Mouse (Mus musculus): ENCODE measurements around the gene Eif3b.

Eif3b gene

GRCm38 (mm10) chr5:140418489-140419441, at the start of gene Eif3b:
Gene Eif3b, plus strand, starts transcription at chr5:140419328.
- DNase-seq (ENCODE audit: low read depth, low spot score) = peak; percentile 76

GRCm38 (mm10) chr5:140369466-140369865, 49.7 kb upstream of the Eif3b start:
- DNase-seq (ENCODE audit: low read depth, low spot score) = no peak

DNA sequence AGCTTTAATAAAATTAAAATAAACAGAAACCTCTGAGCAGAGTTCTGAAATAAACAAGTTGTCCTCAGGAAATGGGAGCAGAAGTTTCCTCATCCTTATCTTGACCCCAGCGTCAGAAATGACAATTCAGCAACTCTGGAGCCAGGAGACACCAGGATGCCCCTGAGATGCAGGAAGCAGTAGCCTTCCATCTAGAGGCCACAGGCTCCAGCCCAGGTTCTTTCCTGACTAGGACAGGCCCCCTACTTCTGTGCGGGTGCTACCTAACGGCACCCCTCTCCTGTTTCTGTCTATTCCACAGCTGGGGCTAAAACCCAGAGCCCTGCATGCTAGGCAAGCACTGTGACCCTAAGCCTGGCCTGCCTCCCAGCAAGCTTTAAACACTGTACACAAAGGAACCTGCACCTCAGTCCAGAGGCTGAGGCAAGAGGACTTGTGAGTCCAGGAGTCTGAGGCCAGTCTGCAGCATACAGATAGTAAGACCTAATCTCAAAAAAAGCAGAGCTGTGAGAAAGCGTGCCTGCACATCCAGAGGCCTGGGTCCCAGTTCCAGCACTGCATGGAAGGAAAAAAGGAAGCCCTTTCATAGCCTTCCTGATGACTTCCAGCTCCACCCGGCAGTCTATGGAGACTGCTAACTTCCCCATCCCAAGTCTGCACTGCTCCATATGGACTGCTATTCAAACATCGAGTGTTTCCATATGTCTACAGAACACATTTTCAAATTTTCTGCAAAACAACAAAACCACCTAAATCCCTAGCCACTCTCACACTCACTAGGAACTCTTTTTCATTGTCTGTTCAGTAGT, 48.5 kb upstream of the Eif3b start:
- no peak for DNase-seq (ENCODE audit: low read depth, low spot score)

DNA sequence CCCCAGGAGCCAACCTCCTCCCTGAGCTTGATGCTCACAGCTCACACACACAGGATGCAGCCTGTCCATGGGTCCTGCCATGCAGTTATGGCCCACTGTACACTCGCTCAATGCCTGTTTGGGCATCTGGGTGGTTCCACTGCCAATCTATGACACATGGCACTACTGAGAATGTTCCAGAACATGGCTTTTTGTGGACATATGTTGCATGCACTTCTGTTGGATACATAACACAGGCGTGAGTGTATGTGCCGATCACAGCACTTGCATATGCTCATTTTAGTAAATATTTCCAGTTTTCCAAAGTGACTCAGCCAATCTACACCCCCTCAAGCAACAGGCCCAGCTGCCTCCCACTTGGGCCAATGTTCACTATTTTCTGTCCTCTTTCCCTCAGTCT, 47.5 kb upstream of the Eif3b start:
- DNase-seq (ENCODE audit: low read depth, low spot score) = no peak

DNA sequence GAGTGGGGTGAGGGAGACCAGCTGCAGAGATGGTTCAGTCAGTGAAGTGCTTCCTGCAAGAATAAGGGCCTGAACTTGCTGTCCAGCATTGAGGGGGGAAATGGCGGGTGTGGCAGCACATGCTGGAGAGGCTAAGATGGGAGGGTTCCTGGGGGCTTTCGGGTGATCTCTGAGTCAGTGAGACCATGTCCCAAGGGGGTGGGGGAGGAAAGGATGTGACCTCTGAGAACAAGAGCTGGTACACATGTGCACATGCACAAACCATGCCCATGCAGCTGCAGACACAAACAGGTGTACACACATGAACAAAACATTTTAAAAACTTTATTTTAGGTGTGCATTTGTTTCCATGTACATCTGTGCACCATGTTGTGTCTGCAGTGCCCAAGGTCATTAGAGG, 45.4 kb upstream of the Eif3b start:
- no peak for DNase-seq (ENCODE audit: low read depth, low spot score)

DNA sequence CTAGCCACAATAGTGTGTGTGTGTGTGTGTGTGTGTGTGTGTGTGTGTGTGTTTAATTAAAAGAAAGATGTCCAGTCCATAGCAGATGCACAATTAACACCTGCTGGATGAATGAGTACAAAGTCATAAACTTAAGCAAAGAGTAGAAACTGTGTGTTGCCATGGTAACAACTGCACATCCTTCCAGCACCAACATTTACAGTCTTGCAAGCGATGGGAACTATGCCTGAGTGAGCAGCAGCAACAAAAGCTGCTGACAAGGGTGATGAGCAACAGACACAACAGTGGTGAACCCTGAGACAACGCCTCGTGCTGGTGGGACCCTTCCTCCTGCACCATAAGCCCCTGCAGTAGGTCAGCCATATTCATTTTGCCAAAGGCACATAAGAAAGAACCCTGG, 44.9 kb upstream of the Eif3b start:
- no peak for DNase-seq (ENCODE audit: low read depth, low spot score)

- no peak for DNase-seq (ENCODE audit: low read depth, low spot score)
These were observed 43.8 kb upstream of the Eif3b start for GRCm38 (mm10) chr5:140375249-140375829.

DNA sequence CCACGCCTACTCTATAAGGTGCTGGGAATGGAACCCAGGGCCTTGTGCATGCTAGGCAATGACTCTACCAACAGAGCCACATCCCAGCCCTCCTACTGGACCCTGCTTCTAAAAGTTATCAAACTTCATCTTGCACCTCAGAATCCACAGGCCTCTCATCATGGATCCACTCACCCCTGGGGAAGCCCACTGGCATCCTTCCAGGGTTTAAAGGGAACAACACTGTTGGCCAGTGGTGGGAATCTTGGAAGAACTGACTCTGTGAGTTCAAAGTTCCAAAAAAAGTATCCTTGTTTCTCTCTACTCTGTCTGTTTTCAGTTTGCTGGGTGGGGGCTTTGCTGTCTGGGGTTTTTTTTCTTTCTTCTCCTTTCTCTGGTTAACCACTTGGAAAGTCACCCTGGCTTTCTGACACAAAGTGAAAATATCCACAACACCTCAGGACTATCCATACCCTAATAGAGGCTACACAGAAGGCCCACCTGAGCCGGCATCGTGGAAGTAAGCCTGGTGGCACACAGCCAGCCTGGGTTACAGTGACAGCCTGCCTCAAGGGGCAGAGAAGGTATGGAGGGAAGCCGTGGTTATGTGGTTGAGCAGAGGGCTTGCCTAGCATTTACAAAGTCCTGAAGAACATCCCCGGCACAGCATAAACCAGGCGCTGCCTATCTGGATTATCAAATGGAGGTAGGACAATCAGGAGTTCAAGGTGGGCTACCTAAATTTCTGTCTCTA, 40.8 kb upstream of the Eif3b start:
- no peak for DNase-seq (ENCODE audit: low read depth, low spot score)

DNA sequence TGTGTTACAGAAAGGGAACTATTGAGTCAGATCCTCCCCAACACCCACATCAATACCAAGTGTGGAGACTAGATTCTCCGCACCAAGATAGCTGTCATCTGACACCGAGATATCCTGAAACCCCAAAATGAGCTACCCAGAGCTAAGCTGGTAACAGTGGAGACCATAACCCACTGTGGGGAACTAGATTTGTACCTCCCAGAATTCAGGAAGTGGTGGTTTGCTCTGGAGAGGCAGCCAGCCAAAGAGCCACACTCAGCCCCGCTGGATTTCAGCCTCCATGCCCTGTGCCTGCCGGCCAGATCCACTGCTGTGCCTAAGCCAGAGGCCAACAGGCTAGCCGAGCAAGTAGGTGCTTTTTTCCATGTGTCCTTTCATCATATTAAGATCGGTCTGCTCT, 39.8 kb upstream of the Eif3b start:
- no peak for DNase-seq (ENCODE audit: low read depth, low spot score)

- DNase-seq (ENCODE audit: low read depth, low spot score) = no peak
These were observed 38.0 kb upstream of the Eif3b start for GRCm38 (mm10) chr5:140381156-140381555.

GRCm38 (mm10) chr5:140382688-140383087, 36.4 kb upstream of the Eif3b start:
- no peak for DNase-seq (ENCODE audit: low read depth, low spot score)

DNA sequence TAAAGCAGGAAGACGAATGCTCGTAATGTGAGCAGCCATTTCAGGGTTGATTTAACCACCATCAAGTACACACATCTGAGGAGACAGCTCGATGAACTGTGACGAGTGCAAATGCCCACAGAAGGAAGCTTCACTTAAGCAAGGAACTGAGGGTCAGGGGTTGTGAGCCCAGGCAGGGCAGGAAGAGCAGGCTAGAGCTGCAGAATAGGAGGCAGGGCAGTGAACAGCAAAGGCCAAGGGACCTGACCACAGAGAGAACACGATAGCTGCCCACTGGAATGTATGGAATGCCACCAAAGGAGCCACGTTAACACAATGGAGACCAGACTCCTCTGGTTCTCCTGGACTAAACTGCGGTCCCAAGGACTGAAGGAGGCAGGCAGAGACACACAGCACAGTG, 35.6 kb upstream of the Eif3b start:
- no peak for DNase-seq (ENCODE audit: low read depth, low spot score)

- DNase-seq (ENCODE audit: low read depth, low spot score) = no peak
These were observed 34.7 kb upstream of the Eif3b start for GRCm38 (mm10) chr5:140384462-140384861.

DNA sequence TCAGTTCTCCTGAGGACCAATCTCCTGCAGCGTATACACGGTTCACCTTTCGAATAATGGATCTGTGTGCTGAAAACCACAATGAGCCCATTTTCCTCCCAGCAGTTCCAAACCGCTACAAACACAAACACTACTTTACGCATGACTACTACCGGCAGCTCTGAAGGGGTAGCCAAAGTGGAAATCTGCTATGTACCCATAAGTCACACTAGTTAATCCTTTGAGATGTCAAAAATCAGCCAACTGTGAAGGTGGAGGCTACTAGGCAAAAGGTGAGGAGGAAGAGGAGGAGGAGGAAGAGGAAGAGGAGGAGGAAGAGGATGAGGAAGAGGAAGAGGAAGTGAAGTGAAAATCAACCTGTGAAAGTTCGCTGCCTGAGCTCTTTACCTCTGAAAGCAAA, 31.9 kb upstream of the Eif3b start:
- DNase-seq (ENCODE audit: low read depth, low spot score) = no peak

DNA sequence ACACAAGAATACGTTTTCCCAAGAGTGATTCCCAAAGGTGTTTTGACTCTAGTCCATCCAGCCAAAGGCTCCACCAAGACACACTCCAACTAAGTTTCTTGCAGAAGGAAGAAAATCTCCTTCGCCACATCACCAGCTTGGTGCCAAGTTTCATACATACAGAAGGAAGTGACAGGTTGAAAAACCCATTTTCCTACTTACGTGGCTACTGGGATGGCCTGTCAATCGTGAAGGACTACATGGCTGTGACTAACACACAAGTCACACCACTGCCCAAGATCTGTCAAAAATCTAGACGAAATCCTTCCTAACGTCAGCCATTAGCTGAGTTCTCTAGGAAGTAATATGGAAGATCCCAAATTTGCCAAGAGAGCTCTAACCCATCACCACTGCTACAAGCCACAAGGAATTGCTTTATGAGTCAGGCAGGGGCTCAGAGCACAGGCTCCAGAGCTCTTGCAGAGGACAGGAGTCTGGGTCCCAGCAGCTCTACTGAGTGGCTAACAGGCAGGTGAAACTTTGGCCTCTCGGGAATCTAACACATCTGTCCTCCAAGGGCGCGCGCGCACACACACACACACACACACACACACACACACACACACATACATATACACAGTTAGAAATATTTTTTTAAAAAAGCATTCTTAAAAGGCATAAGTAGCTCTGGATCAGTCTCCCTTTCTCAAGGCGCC, 31.2 kb upstream of the Eif3b start:
- no peak for DNase-seq (ENCODE audit: low read depth, low spot score)

DNA sequence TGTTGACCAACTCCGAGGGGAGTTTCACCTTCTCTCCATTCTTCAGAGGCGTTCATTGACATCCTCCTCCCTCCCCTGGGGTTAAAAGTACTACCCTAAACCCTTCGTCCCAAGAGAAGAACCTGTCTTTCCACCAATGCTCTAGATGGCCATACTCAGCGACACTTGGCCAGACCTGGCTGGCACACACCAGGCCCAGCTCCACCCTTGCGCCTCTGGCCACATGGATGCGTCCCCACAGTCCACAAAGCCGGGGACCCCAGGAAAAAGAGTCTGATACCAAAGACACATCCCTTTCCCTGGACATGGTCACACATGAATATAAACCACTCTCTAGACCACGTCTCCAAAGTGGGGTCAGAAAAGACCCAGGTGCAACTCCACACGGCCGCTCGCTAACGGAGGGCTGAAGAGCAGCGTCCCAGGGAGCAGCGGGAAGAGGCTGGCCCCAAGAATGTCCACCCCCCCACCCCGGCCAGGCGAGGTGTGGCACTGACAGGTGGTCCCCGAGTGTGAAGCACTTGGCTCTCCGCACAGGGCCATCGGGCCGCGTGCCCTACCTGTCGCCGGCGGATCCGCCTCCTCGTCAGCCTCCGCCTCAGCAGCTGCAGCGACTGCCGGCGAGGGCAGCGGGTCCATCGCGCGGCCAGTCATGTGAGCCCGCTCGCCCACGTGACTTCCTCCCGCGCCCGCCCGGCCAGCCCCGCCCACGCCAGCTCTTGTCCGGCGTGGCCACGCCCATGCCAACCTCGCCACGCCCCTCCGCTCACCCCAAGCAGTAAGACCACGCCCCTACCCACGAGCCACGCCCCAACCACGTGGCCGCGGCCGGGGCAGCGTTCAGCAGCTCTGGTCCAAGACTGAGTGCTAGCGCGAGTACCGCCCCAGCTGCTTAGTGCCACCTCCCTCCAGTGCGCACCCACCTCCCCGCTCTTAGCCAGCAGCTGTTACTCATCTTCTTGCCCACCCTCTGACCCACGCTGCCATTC, 30.2 kb upstream of the Eif3b start, which contains the start of gene Snx8:
Snx8 (minus strand) TSS at position 675 of the 989 bp plus-strand sequence.
- DNase-seq (ENCODE audit: low read depth, low spot score) = peak; percentile 93

DNA sequence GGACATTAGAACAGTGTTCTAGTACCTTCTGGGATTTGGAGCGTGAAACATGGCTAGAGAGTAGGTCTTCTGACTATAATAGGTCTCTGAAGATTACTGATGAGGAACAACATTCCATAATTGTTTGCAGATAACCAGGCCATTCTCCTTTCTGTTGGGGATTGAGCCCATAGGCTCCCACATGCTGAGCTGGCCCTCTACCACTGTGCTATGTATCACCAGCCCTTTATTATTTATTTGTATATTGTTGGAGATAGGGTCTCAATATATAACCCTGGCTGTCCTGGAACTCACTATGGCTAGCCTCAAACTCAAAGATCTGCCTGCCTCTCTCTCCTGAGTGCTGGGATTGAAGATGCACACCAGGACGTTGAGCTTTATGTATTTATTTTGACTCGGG, 29.5 kb upstream of the Eif3b start:
- DNase-seq (ENCODE audit: low read depth, low spot score) = no peak

DNA sequence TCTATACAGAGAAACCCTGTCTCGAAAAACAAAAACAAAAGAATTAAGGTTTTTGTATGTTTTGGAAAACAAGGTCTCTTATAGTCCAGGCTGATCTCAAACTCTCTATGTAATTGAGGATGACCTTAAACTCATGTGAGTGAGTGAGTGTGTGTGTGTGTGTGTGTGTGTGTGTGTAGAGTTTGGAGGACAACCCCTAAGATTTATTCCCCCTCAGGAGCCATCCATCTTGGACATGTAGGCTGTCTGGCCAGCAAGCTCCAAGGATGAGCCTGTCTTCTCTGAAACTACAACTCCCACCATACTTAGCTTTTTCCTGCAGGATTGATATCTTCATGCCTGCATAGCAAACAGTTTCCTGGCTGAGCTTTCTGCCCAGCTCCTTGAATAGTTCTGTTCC, 27.7 kb upstream of the Eif3b start:
- DNase-seq (ENCODE audit: low read depth, low spot score) = no peak

- no peak for DNase-seq (ENCODE audit: low read depth, low spot score)
These were observed 27.1 kb upstream of the Eif3b start for GRCm38 (mm10) chr5:140391981-140392380.

GRCm38 (mm10) chr5:140392701-140393100, 26.4 kb upstream of the Eif3b start:
- no peak for DNase-seq (ENCODE audit: low read depth, low spot score)
